Mouse (Mus musculus) C2C12 (cell line): ENCODE measurements around the gene Zfp607a.

Experiments used
- CTCF ChIP-seq: IDR thresholded peaks from one replicate; pipeline ENCODE4 v1.5.1; 2011; ENCODE audit not compliant: control insufficient read depth, insufficient read depth, insufficient read length
- MAX ChIP-seq: IDR thresholded peaks from one replicate; pipeline ENCODE4 v1.6.1; 2011; ENCODE audit warnings: mild to moderate bottlenecking, control low read depth
- MYOG ChIP-seq: IDR thresholded peaks from one replicate; pipeline ENCODE4 v1.6.1; 2011; ENCODE audit not compliant: control insufficient read depth, insufficient read length; ENCODE audit errors: extremely low read depth

- no peak for TF ChIP-seq MAX
- no peak for TF ChIP-seq CTCF
- no peak for TF ChIP-seq MYOG
Measured at GRCm38 (mm10) chr7:27834131-27834530, 23.2 kb upstream of the Zfp607a start.
